Mouse (Mus musculus) C2C12 (cell line): Measurements from ENCODE around the gene Dffa. TPM values are rescaled to one million over a fixed set of nuclear protein-coding genes. Genes with fewer than 3 reads are reported as not detected.
A peak's percentile ranks its signal among the peaks of the same experiment; 100 is the strongest.

Experiments used
- H3K27me3 ChIP-seq: one replicate; pipeline ENCODE4 v1.6.1; 2011; ENCODE audit not compliant: control insufficient read depth, insufficient read depth, insufficient read length
- H3K36me3 ChIP-seq: one replicate; pipeline ENCODE4 v1.6.1; 2011; ENCODE audit not compliant: control insufficient read depth, insufficient read depth
- H3K4me3 ChIP-seq: one replicate; pipeline ENCODE4 v1.5.1; 2011; ENCODE audit warnings: mild to moderate bottlenecking, control low read depth; ENCODE audit not compliant: poor library complexity, insufficient read depth, severe bottlenecking
- H3K79me2 ChIP-seq: one replicate; pipeline ENCODE4 v1.6.1; 2011; ENCODE audit not compliant: control insufficient read depth, insufficient read depth
- H3K79me3 ChIP-seq: one replicate; pipeline ENCODE4 v1.6.1; 2011; ENCODE audit warnings: low read depth, control low read depth
- H3ac ChIP-seq: one replicate; pipeline ENCODE3; 2011; ENCODE audit warnings: low read depth; ENCODE audit not compliant: control insufficient read depth, insufficient read length
- CEBPB ChIP-seq: IDR thresholded peaks from one replicate; pipeline ENCODE4 v1.6.1; 2011; ENCODE audit warnings: low read depth, mild to moderate bottlenecking, control low read depth, moderate library complexity
- CTCF ChIP-seq: IDR thresholded peaks from one replicate; pipeline ENCODE4 v1.5.1; 2011; ENCODE audit not compliant: control insufficient read depth, insufficient read depth, insufficient read length
- FOSL1 ChIP-seq: IDR thresholded peaks from one replicate; pipeline ENCODE4 v1.8.0; 2011; ENCODE audit warnings: mild to moderate bottlenecking, low read length; ENCODE audit not compliant: poor library complexity, insufficient read depth, severe bottlenecking
- MAX ChIP-seq: IDR thresholded peaks from one replicate; pipeline ENCODE4 v1.6.1; 2011; ENCODE audit warnings: mild to moderate bottlenecking, control low read depth
- MYOD1 ChIP-seq: IDR thresholded peaks from one replicate; pipeline ENCODE4 v1.6.1; 2011; ENCODE audit warnings: low read depth; ENCODE audit not compliant: control insufficient read depth, insufficient read length
- MYOG ChIP-seq: IDR thresholded peaks from one replicate; pipeline ENCODE4 v1.6.1; 2011; ENCODE audit not compliant: control insufficient read depth, insufficient read length; ENCODE audit errors: extremely low read depth
- USF1 ChIP-seq: IDR thresholded peaks from one replicate; pipeline ENCODE4 v1.6.1; 2011; ENCODE audit warnings: low read depth, mild to moderate bottlenecking, control low read depth, moderate library complexity
- polyA plus RNA-seq: library from polyadenylated mRNA; unstranded; fragments of >200 nt; fragmentation: generic; extraction: Trizol; gene quantifications from one replicate; pipeline ENCODE4 v1.2.1, GENCODE M21; 2012; ENCODE audit warnings: missing spikeins

The Dffa gene
- polyA plus RNA-seq, 1 experiment: 13.1 TPM

DNA sequence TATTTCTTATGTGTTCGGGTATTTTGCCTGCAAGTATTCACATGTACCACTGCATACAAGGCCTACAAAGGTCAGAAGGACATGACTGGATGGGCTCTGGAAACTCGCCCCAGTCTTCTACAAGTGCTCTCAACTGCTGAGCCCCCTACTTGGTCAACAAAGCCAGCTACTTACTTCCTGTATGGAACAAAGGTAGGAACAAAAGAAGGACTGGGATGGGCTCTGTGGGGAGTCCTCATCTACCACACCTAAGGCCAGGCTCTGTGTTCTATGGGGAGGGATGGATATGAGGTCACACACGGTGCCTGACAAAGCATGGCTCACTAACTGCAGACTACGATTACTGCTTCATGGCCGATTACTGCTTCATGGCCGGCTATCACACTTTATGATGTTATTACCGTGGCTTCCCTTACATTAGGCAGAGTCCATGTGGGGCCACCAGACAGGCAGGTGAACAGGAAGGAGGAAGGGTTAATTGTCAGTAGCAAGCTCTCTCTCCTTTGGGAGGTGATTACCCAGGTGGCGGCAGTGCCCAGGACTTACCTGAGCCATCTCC is 53.5 kb downstream of the Dffa start:
- H3K27me3 ChIP-seq: no peaks in the 10 kb centered on the region
- H3K4me3 ChIP-seq: no peak overlapping the region
- H3K79me3 ChIP-seq: peaks cover 23% of the 10 kb centered on the region
- TF ChIP-seq CEBPB (no peak), MAX (no peak), MYOG (no peak), FOSL1 (no peak), MYOD1 (no peak), USF1 (no peak), CTCF (no peak)
- no peak overlapping the region for H3ac ChIP-seq
- H3K79me2 ChIP-seq: peaks cover 27% of the 10 kb centered on the region
- peaks cover 99% of the 10 kb centered on the region for H3K36me3 ChIP-seq

DNA sequence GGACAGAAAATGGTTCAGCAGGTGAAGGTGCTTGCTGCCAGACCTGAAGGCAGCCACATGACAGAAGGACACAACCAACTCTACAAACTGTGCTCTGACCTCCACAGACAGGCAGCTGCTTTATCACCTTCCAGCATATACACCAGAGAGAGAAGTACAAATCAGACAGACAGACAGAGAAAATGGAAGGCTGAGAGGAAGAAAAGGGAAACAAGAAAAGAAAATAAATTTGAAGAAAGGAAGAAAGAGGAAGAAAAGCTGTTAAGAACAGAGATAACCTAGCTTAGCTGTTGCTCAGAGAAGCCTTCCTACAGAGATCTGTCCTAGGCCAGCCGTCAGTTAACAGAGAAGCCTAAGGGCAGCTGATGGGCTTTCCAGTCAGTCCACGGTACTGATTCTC is 55.3 kb downstream of the Dffa start:
- H3K27me3 ChIP-seq: no peaks in the 10 kb centered on the region
- H3K79me3 ChIP-seq: peaks cover 40% of the 10 kb centered on the region
- H3K4me3 ChIP-seq: no peak overlapping the region
- H3K36me3 ChIP-seq: peaks cover 99% of the 10 kb centered on the region
- no peak overlapping the region for H3ac ChIP-seq
- H3K79me2 ChIP-seq: peaks cover 44% of the 10 kb centered on the region
- TF ChIP-seq CTCF: no peak
- no peak for TF ChIP-seq USF1
- no peak for TF ChIP-seq MAX
- no peak for TF ChIP-seq MYOG
- no peak for TF ChIP-seq CEBPB
- TF ChIP-seq FOSL1: no peak
- no peak for TF ChIP-seq MYOD1

DNA sequence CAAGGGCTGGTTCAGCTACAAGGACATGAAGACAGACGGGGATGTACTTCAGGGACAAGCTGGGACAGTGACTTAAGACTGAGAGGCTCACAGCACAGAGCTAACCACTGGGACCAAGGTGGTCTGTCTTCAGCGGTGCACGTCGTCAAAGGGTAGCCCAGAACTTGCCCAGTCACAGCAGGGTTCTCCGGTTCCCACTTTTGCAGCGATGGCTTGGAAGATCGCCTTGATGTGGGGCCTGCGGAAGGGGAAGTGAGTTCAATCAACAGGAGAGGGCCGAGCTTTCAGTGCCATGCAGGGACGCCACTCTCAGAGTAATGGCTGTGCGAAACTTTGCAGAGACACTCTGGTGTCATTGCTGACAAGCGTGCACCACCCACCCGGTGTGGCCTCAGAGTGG is 55.9 kb downstream of the Dffa start:
- Histone ChIP-seq H3K36me3 (peaks cover 99% of the 10 kb centered on the region), H3ac (no peak overlapping the region)

DNA sequence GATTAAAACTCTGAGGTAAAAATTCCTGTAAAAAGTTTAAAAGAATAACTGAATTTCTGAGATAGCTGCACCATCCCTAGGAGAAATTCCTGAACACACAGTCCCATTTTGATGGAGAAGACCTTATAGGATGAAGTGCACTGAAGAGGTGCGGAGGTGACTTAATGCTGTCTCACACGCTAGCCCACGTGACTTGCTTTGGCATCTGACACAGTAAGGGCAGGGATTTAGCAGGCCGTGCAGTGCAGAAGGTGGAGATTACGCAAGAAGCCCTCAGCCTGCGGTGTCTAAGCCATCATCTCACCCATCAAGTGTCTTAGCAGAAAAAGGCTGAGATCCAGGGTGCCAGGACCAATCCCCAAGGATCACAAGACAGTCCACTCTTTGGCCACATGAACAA is 57.2 kb downstream of the Dffa start:
- Histone ChIP-seq H3ac (no peak overlapping the region), H3K27me3 (no peaks in the 10 kb centered on the region), H3K4me3 (no peak overlapping the region), H3K36me3 (peaks cover 96% of the 10 kb centered on the region), H3K79me2 (peaks cover 64% of the 10 kb centered on the region), H3K79me3 (peaks cover 60% of the 10 kb centered on the region)
- TF ChIP-seq MYOD1: no peak
- TF ChIP-seq CTCF: no peak
- no peak for TF ChIP-seq MAX
- TF ChIP-seq CEBPB: peak; percentile 34

More for the DNA sequence above, 55.9 kb downstream of the Dffa start:
- Histone ChIP-seq H3K79me3 (peaks cover 47% of the 10 kb centered on the region), H3K79me2 (peaks cover 51% of the 10 kb centered on the region), H3K4me3 (no peak overlapping the region), H3K27me3 (no peaks in the 10 kb centered on the region)
- no peak for TF ChIP-seq CTCF
- no peak for TF ChIP-seq CEBPB
- TF ChIP-seq MYOD1: no peak
- no peak for TF ChIP-seq FOSL1
- no peak for TF ChIP-seq MYOG
- TF ChIP-seq MAX: no peak
- no peak for TF ChIP-seq USF1

DNA sequence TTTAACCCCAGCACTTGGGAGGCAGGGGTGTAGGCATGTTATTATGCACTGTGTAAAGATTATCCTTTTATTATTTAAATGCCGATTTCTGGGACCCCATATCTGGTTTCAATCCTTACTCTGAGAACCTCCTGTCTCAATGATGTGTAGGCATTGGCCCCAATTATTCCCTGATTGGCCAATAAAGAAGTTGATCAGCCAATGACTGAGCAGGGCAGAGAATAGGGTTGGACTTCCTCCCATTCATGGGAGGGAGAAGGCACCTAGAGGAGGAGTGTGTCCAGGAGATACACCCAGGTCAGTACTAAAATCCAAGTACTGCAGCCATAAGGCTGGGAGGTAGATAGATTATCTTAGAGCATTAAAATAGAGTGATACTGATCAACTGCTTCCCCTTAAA is 59.2 kb downstream of the Dffa start:
- Histone ChIP-seq H3K79me3 (peaks cover 58% of the 10 kb centered on the region), H3K27me3 (no peaks in the 10 kb centered on the region), H3K36me3 (peaks cover 75% of the 10 kb centered on the region), H3K79me2 (peaks cover 80% of the 10 kb centered on the region), H3K4me3 (no peak overlapping the region), H3ac (no peak overlapping the region)
- TF ChIP-seq MYOD1 (no peak), FOSL1 (no peak), CTCF (no peak), USF1 (no peak), MYOG (no peak), MAX (no peak), CEBPB (no peak)

DNA sequence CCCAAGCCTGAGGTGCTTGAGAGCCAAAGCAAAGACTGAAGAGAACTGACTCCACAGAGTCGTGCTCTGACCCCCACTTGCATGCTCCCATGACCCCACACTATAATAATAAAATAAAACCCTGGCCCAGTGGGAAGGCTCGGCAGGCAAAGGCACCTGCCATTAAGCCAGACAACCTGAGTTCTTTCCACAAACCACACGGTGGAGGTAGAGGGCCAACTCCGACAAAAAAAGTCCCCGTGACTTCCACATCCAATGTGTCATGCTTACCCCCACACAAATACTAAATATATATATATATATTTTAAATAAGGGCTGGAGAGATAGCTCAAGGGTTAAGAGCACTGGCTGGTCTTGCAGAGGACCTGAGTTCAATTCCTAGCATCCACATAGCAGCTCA is 60.2 kb downstream of the Dffa start:
- Histone ChIP-seq H3K36me3 (peaks cover 66% of the 10 kb centered on the region), H3K4me3 (peak overlapping the region; percentile 11), H3K79me2 (peaks cover 71% of the 10 kb centered on the region), H3K27me3 (no peaks in the 10 kb centered on the region), H3K79me3 (peaks cover 58% of the 10 kb centered on the region), H3ac (no peak overlapping the region)
- TF ChIP-seq MYOG: no peak
- no peak for TF ChIP-seq CTCF
- no peak for TF ChIP-seq USF1
- TF ChIP-seq MAX: no peak
- TF ChIP-seq FOSL1: no peak
- no peak for TF ChIP-seq CEBPB
- no peak for TF ChIP-seq MYOD1
